Mouse (Mus musculus): Measurements from ENCODE around the gene 2810006K23Rik. TPM values are rescaled to one million over a fixed set of nuclear protein-coding genes. Genes with fewer than 3 reads are reported as not detected.
A peak's percentile ranks its signal among the peaks of the same experiment; 100 is the strongest.

Gene 2810006K23Rik
- polyA plus RNA-seq, 1 experiment, result 7.2 TPM

- Histone ChIP-seq H3K79me2 (ENCODE audit: control insufficient read depth, insufficient read depth) (no peaks in the 10 kb centered on the region), H3K4me2 (ENCODE audit: low read depth) (no peak overlapping the region), H3K36me3 (ENCODE audit: control insufficient read depth, insufficient read depth) (peaks cover 17% of the 10 kb centered on the region), H3ac (ENCODE audit: control insufficient read depth, insufficient read length) (no peak overlapping the region), H3K4me3 (no peak overlapping the region), H3K27me3 (ENCODE audit: control insufficient read depth, insufficient read depth, insufficient read length) (no peaks in the 10 kb centered on the region)
- TF ChIP-seq POLR2A (IDR thresholded peaks at IDR 0.05; ENCODE audit: insufficient read length, low read depth) (no peak), E2F4 (IDR thresholded peaks at IDR 0.05; ENCODE audit: insufficient read depth) (no peak), CEBPB (IDR thresholded peaks at IDR 0.05; ENCODE audit: insufficient read depth, poor library complexity, severe bottlenecking) (no peak), MYOG (IDR thresholded peaks at IDR 0.05; ENCODE audit: control insufficient read depth in 1 of 3, insufficient read depth in 1 of 3, insufficient read length in 2 of 3, low read depth in 2 of 3) (no peak), POLR2AphosphoS2 (IDR thresholded peaks at IDR 0.05; ENCODE audit: insufficient read length, low read depth) (no peak), REST (IDR thresholded peaks at IDR 0.05; ENCODE audit: insufficient read depth, insufficient read length) (no peak), TCF12 (IDR thresholded peaks at IDR 0.05; ENCODE audit: insufficient read depth, poor library complexity, severe bottlenecking) (no peak), TCF3 (IDR thresholded peaks at IDR 0.05; ENCODE audit: insufficient read length, low read depth) (no peak), SRF (IDR thresholded peaks at IDR 0.05; ENCODE audit: control insufficient read depth, insufficient read length, low read depth) (no peak), MAX (IDR thresholded peaks at IDR 0.05; ENCODE audit: low read depth) (no peak), MYOD1 (IDR thresholded peaks at IDR 0.05; ENCODE audit: control insufficient read depth in 1 of 3, insufficient read length in 2 of 3, low read depth in 2 of 3) (no peak), USF1 (IDR thresholded peaks at IDR 0.05; ENCODE audit: low read depth) (no peak)
These were observed 10.2 kb upstream of the 2810006K23Rik start for GRCm38 (mm10) chr5:124317648-124318047.

DNA sequence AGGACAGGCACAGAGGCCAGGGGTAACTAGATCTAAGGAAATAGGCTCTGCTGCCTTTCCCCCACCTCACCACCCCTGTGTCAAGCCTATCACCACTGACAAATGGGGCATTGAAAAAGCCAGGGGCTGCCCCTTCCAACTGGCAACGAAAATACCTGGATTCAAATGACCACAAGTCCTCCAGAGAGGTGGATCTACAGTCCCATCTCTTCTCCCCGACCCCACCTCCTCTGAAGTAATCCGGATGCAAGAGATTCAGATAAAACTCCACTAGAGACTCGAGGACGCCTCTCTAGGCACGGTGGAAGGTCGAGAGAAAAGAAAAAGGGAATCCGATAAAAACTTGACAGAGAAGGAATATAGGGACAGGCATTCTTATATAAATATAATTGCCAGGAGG is 1.1 kb upstream of the 2810006K23Rik start:
- Histone ChIP-seq H3K79me2 (ENCODE audit: control insufficient read depth, insufficient read depth) (peaks cover 18% of the 10 kb centered on the region), H3K36me3 (ENCODE audit: control insufficient read depth, insufficient read depth) (peaks cover 5% of the 10 kb centered on the region), H3ac (ENCODE audit: control insufficient read depth, insufficient read length) (peak overlapping the region; percentile 62), H3K4me3 (peak overlapping the region; percentile 85), H3K4me2 (ENCODE audit: low read depth) (peak overlapping the region; percentile 84), H3K27me3 (ENCODE audit: control insufficient read depth, insufficient read depth, insufficient read length) (no peaks in the 10 kb centered on the region)
- TF ChIP-seq E2F4 (IDR thresholded peaks at IDR 0.05; ENCODE audit: insufficient read depth), result no peak
- TF ChIP-seq TCF3 (IDR thresholded peaks at IDR 0.05; ENCODE audit: insufficient read length, low read depth), result no peak
- TF ChIP-seq TCF12 (IDR thresholded peaks at IDR 0.05; ENCODE audit: insufficient read depth, poor library complexity, severe bottlenecking), result no peak
- peak; percentile 73; the same call in 1 of the 2 replicates for TF ChIP-seq CEBPB (IDR thresholded peaks at IDR 0.05; ENCODE audit: insufficient read depth, poor library complexity, severe bottlenecking)

GRCm38 (mm10) chr5:124330086-124330485 is 2.2 kb downstream of the 2810006K23Rik start:
- no peaks in the 10 kb centered on the region for H3K27me3 ChIP-seq (ENCODE audit: control insufficient read depth, insufficient read depth, insufficient read length)
- H3K79me2 ChIP-seq (ENCODE audit: control insufficient read depth, insufficient read depth), result peaks cover 18% of the 10 kb centered on the region
- no peak overlapping the region for H3K4me3 ChIP-seq
- no peak overlapping the region for H3ac ChIP-seq (ENCODE audit: control insufficient read depth, insufficient read length)
- no peak overlapping the region for H3K4me2 ChIP-seq (ENCODE audit: low read depth)
- no peaks in the 10 kb centered on the region for H3K36me3 ChIP-seq (ENCODE audit: control insufficient read depth, insufficient read depth)
- TF ChIP-seq SRF (IDR thresholded peaks at IDR 0.05; ENCODE audit: control insufficient read depth, insufficient read length, low read depth) (no peak), TCF12 (IDR thresholded peaks at IDR 0.05; ENCODE audit: insufficient read depth, poor library complexity, severe bottlenecking) (no peak), E2F4 (IDR thresholded peaks at IDR 0.05; ENCODE audit: insufficient read depth) (no peak), POLR2AphosphoS2 (IDR thresholded peaks at IDR 0.05; ENCODE audit: insufficient read length, low read depth) (no peak), MYOG (IDR thresholded peaks at IDR 0.05; ENCODE audit: control insufficient read depth in 1 of 3, insufficient read depth in 1 of 3, insufficient read length in 2 of 3, low read depth in 2 of 3) (no peak), POLR2A (IDR thresholded peaks at IDR 0.05; ENCODE audit: insufficient read length, low read depth) (no peak), USF1 (IDR thresholded peaks at IDR 0.05; ENCODE audit: low read depth) (no peak), MAX (IDR thresholded peaks at IDR 0.05; ENCODE audit: low read depth) (no peak), REST (IDR thresholded peaks at IDR 0.05; ENCODE audit: insufficient read depth, insufficient read length) (no peak), TCF3 (IDR thresholded peaks at IDR 0.05; ENCODE audit: insufficient read length, low read depth) (no peak)

DNA sequence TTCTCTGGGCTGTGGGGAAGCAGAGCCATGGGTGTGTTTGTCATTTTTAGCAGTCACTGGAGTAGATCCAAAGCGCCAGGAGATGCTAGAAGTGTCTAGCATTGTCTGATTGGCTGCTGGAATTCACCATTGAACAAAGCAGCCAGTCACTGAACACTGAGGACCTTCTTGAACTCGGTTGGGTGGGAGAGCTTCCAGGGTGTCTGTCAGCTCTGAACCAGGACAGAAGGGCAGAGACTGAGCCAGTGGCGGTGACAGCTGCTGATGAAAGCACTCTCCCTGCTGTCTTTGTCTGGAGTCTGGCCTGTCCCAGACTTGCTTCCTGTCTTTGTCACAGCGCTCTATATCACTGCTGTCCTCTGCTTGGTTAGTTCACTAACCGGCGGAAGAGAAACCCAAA is 6.5 kb downstream of the 2810006K23Rik start:
- no peaks in the 10 kb centered on the region for H3K27me3 ChIP-seq (ENCODE audit: control insufficient read depth, insufficient read depth, insufficient read length)
- H3K36me3 ChIP-seq (ENCODE audit: control insufficient read depth, insufficient read depth), result no peaks in the 10 kb centered on the region
- no peak overlapping the region for H3K4me3 ChIP-seq
- TF ChIP-seq MYOD1 (IDR thresholded peaks at IDR 0.05; ENCODE audit: control insufficient read depth in 1 of 3, insufficient read length in 2 of 3, low read depth in 2 of 3), result peak; percentile 9 to 68 (median 36)
- peak; percentile 22 to 62 (median 30) for TF ChIP-seq MYOG (IDR thresholded peaks at IDR 0.05; ENCODE audit: control insufficient read depth in 1 of 3, insufficient read depth in 1 of 3, insufficient read length in 2 of 3, low read depth in 2 of 3)
- peak; percentile 38 for TF ChIP-seq POLR2A (IDR thresholded peaks at IDR 0.05; ENCODE audit: insufficient read length, low read depth)
- no peak for TF ChIP-seq REST (IDR thresholded peaks at IDR 0.05; ENCODE audit: insufficient read depth, insufficient read length)
- no peak for TF ChIP-seq TCF12 (IDR thresholded peaks at IDR 0.05; ENCODE audit: insufficient read depth, poor library complexity, severe bottlenecking)
- H3ac ChIP-seq (ENCODE audit: control insufficient read depth, insufficient read length), result no peak overlapping the region
- peak overlapping the region; percentile 12 for H3K4me2 ChIP-seq (ENCODE audit: low read depth)
- no peaks in the 10 kb centered on the region for H3K79me2 ChIP-seq (ENCODE audit: control insufficient read depth, insufficient read depth)

DNA sequence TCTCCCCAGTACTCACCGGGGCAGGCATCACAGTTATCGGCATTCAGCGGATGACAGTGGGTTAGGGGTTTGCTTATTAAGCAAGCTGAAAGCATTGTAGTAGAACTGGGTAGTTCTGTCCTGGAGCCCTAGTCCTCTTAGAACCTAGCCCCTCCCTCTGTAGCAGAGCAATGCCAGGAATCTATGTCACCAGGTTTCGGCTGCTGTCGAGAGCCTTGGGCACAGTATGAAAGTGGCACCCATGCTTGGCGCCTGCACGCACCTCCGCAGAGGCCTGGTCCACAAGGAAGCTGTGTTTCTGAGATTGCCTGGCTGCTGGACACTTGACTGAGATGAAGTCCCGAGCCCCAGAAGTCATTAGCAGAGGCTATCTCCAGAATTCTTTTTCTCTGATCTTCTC is 9.2 kb downstream of the 2810006K23Rik start:
- TF ChIP-seq E2F4 (IDR thresholded peaks at IDR 0.05; ENCODE audit: insufficient read depth) (no peak), REST (IDR thresholded peaks at IDR 0.05; ENCODE audit: insufficient read depth, insufficient read length) (no peak), USF1 (IDR thresholded peaks at IDR 0.05; ENCODE audit: low read depth) (no peak), TCF12 (IDR thresholded peaks at IDR 0.05; ENCODE audit: insufficient read depth, poor library complexity, severe bottlenecking) (no peak), POLR2AphosphoS2 (IDR thresholded peaks at IDR 0.05; ENCODE audit: insufficient read length, low read depth) (no peak), MAX (IDR thresholded peaks at IDR 0.05; ENCODE audit: low read depth) (no peak)
- Histone ChIP-seq H3ac (ENCODE audit: control insufficient read depth, insufficient read length) (no peak overlapping the region), H3K36me3 (ENCODE audit: control insufficient read depth, insufficient read depth) (no peaks in the 10 kb centered on the region), H3K4me3 (no peak overlapping the region), H3K27me3 (ENCODE audit: control insufficient read depth, insufficient read depth, insufficient read length) (no peaks in the 10 kb centered on the region), H3K79me2 (ENCODE audit: control insufficient read depth, insufficient read depth) (no peaks in the 10 kb centered on the region), H3K4me2 (ENCODE audit: low read depth) (no peak overlapping the region)

Measured in myocyte (in vitro differentiated cells).